Mouse (Mus musculus) heart, adult 18-20 months (tissue): ENCODE results near the gene Mycbpap. TPM values are rescaled to one million over a fixed set of nuclear protein-coding genes. Genes with fewer than 3 reads are reported as not detected.

Experiments
- DNase-seq, 2 experiments: peaks; one replicate each; pipeline ENCODE4 v3.0.0; 2021 to 2022; ENCODE audit warnings: mixed read lengths in 1 of 2
- total RNA-seq, 2 experiments: library from RNA; stranded (reverse); gene quantifications; 2 replicates each; pipeline ENCODE4 v1.2.3; 2021

The Mycbpap gene
- total RNA-seq, 2 experiments from 2014 or later: 0.67 to 1.5 TPM

GRCm38 (mm10) chr11:94481963-94482362, 39.6 kb downstream of the Mycbpap start:
- DNase-seq: peak; percentile 53 to 56

DNA sequence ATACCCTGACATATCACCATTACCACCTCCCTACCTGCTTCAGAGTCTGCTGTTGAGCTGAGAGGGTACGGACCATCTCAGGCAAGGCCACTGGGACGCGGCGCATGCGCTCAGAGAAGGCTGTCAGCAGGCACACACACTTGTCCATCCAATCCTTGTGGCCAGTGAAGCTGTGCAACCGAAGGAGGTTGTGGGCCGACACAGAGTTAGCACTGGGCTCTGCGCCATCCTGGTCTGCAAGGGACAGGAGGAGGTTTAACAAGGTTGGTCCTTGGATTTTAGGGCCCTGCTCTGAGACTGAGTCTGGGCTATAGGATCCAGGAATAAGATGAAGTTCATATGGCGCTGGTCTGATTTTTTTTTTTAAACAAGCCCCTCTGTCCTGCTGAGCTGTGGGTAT, 41.2 kb downstream of the Mycbpap start:
- no peak for DNase-seq

DNA sequence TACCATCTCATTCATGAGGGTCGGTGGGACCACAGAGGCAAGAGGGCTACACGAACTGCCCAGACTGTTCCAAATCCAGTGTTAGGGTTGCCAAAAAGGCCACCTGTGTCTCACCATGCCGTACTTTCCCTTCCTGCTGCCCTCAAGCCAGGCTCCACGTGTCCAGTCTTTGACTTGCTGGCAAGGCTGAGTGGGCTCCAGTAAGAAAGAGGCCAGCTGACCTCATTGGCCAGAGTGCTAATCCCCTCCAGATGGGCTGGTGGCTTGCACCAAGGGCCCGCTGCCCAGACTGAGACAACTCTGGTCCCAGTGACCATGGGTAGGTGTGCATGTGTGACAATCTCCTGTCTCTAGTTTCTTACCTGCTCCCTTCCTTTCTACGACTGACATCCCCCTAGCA, 43.9 kb downstream of the Mycbpap start:
- DNase-seq: no peak

DNA sequence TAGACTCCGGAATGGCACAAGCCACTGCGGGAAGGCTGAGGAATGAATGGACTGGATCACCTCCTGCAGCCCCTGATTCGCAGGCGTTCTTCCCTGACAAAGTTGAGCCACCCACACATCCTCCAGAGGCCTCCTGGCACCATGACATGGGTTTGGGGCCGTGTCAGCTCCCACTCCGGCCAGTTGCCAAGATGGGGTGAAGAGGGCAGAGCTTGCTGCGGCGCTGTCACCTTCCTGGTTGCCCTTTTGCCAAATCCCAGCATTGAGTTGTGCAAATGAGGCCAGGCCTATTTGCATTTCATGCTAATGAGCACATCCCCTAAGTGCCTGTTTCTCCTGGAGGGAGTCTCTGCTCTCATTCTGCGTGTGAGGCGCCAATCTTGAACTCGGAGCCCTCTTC, 45.8 kb downstream of the Mycbpap start:
- no peak for DNase-seq

- no peak for DNase-seq
These were observed 47.0 kb downstream of the Mycbpap start for GRCm38 (mm10) chr11:94474544-94474910.

- peak; percentile 91 to 92 for DNase-seq
These were observed 47.6 kb downstream of the Mycbpap start, which contains the start of gene Cacna1g for GRCm38 (mm10) chr11:94473707-94474543. Cacna1g (minus strand) TSS chr11:94474198.

GRCm38 (mm10) chr11:94472916-94473706, 48.4 kb downstream of the Mycbpap start:
- DNase-seq: peak in 1 of 2 experiments; percentile 30

GRCm38 (mm10) chr11:94472585-94472915, 49.0 kb downstream of the Mycbpap start:
- no peak for DNase-seq

DNA sequence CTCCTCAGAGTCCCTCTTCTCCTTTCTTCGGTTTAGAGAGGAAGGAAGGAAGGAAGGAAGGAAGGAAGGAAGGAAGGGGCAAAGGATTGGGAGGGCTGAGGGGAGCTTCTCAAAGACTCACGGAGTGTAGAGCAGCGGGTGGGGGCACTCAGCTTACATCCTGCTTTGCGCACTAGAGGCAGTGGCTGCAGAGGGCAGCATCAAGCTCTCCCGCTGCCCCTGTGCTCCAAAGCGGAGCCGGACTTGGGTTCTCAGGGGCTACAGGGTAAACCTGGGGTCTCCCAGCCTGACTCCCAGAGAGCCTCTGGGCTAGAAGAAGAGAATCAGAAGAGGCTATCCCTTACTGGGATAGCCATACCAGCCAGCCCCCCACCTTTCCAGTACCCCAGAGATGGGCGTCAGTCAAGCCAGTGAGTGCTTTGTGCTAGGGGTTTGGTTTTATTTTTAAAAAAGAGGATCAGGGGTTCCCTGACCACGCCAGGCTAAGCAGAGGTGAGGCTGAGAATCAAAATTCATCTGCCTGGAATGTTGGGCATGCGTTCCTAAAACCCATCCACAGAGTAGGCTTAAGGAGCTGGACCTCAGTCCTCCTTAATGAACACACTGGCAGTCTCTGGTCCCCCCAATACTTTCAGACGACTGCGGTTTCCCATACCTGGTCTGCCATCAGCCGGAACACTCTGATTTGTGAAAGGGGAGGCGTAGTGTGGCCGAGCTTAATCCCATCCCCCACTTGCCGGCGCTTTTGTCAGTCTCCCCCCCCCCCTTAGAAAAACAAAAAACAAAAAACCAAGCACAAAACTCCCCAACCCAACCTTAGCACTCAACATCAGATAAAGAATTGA, 49.6 kb downstream of the Mycbpap start:
- no peak for DNase-seq

- DNase-seq: no peak
These were observed 51.2 kb downstream of the Mycbpap start for GRCm38 (mm10) chr11:94470391-94470790.

GRCm38 (mm10) chr11:94469136-94470064, 52.1 kb downstream of the Mycbpap start:
- peak in 1 of 2 experiments; percentile 29 for DNase-seq

DNA sequence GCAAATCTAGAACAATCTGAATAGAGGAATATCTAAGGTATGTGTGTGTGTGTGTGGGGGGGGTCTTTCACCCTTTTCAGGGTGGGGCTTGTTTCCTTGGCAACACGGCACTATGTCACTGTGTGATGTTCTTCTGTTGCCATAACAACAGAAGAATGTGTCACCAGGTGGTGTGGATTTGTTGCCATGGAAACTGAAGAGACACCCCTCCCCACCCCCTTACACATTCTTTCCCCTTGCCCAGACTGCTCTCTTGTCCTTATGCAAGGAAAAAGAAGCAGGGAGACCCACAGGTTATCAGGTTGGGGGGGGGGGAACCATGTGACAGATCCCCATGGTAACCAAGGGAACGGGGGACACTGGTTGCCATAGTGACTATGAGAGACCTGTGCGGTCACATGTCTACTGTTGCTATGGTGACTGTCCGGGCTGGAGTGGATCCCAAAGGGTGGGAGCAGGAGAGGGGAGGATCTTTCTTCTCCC, 52.9 kb downstream of the Mycbpap start:
- no peak for DNase-seq

- no peak for DNase-seq
These were observed 55.1 kb downstream of the Mycbpap start for GRCm38 (mm10) chr11:94466333-94466855.

GRCm38 (mm10) chr11:94464170-94464569, 57.4 kb downstream of the Mycbpap start:
- no peak for DNase-seq

DNA sequence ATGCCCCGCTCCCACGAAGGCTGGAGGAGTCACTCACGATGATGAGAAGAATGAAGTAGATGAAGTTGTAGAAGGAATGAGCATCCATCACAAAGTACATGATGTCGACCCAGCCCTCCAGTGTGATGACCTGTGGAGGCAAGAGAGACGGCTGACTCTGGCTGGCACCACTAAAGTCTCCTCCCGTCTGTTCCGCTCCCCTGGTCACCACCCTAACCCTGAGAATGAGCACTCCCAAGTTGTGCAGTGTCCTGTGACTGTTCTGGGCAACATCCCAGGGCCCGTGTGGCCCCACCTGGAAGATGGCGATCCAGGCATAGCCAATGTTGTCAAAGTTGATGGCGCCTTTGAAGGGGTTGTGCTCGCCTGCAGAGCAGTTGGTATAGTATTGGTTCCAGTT, 59.7 kb downstream of the Mycbpap start:
- no peak for DNase-seq

GRCm38 (mm10) chr11:94457001-94457400, 64.5 kb downstream of the Mycbpap start:
- no peak for DNase-seq

DNA sequence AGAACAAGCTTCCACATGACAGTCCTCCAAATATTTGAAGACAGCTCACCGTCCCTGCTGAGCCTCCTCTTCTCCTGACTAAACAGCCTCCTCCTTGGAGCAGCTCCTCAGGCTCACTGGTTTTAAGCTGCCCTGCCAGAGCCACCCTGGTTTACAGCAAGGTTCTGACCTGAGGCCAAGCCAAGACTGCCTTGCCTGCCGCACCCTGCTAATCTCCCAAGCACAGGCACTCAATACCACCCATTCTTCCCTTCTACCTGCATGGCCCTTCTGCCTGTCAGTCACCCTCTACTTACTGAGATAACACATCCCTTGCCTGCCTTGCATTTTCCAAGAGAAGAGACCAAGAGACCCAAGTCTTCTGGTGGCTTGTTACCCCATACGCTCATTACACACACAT, 65.2 kb downstream of the Mycbpap start:
- no peak for DNase-seq

- no peak for DNase-seq
These were observed 66.3 kb downstream of the Mycbpap start for GRCm38 (mm10) chr11:94455161-94455820.

DNA sequence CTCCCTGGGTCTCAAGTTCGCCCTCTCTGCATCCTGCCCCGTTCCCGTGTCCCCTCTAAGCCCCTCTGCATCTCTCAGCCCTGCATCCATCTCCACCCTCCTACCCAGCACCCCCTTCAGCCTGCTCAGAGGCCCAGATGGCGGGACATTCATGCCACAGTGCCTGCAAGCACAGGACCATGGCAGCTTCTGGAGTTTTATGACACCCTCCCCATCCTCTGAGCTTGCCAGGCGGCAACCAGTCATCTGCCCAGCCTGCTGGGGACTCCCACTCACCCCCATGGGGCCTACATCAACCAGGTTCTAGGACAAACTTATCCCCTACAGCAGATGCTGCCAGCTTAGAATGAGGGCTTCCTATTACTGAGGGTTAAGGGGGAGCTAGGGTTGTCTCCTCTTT, 66.8 kb downstream of the Mycbpap start:
- DNase-seq: no peak
